Mouse (Mus musculus) spleen, postnatal 4 days (tissue): ENCODE results near the gene Prcc.

Experiments
- DNase-seq, 2 experiments: peaks; one replicate each; pipeline ENCODE4 v3.0.0; 2022; ENCODE audit warnings: low spot score in 2 of 2

Prcc gene

DNA sequence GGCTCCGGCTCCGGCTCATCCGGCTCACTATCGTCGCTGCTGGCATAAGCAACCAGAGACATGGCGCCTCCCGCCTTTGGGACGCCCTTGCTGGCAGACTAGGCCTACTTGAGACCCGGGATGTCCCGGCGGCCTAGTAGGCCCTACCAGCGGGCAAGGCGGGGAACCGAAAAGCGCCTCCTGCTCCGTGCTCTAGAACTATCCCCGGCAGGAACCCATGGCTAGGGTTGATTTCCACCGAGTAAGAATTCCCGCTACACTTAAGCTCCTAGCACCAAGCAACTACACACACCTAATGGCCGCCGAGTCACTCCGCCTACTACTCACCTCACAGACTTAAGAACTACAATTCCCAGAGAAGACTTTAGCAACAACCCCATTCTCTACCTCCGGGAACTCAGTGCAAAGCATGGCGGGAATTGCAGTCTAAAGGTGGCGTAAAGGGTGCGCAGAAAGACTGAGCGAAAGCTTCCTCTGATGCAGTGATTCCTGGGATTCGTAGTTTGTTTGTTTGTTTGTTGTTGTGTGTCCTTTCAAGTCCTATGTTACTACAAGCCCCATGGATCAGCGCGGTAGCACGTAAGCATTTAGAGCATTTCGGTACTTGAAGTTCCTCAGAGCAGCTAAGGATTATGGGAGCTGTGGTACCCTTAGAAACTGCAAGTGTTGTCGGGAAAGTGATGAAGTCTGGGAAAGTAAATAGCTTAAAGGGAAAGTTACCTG lies at the start of gene Prcc:
Prcc (minus strand) TSS at position 328 of the 723 bp plus-strand sequence.
- peak; percentile 87 to 88 for DNase-seq

DNA sequence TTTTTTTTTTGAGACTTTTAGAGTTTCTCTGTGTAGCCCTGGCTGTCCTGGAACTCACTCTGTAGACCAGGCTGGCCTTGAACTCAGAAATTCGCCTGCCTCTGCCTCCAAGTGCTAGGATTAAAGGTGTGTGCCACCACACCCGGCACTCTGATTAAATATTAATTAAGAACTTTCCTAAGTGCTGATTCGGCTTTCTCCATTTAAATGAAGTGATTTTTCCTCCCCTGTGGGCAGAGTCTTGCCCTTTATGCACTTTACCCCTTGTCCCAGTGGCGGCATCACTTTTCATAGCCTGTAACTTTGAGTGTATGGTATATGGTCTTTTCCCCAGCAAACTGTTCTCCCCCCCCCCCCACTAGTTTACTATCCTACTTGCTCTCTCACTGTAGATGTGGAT lies 49.8 kb upstream of the Prcc start:
- DNase-seq, result no peak

DNA sequence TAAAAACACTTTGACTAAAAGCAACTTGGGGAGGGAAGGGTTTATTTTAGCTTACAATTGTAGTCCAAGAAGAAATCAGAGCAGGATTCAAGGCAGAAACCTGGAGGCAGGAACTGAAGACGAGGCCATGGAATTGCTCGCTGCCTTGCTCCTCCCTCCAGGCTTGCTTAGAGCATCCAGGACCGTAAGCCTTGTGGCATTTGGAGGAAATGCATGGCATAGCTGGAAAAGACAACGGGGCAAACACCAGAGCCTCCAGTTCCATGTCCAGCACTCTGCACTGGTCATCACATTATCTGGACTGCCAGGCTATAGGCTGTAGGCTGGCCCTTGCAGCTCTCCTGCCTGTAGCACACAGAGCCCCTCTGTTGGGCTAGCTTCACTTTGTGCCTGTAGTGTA lies 49.1 kb upstream of the Prcc start:
- no peak for DNase-seq

DNA sequence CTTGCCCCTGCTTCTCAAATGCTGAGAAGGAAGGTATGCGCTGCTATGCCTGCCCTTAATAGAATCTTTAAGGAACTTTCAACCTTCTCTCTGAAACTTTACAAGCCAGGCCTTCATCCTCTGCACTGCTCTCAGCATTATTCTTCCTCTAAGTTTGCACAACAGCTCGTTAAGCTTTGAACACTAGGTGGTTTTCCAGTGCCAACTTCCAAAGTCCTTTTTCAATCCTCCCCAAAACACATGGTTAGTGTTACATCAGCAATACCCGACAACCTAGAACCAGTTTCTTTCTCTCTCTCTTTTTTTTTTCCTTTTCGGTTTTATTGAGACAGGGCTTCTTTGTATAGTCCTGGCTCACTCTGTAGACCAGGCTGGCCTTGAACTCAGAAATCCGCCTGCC lies 48.6 kb upstream of the Prcc start:
- DNase-seq, result no peak

DNA sequence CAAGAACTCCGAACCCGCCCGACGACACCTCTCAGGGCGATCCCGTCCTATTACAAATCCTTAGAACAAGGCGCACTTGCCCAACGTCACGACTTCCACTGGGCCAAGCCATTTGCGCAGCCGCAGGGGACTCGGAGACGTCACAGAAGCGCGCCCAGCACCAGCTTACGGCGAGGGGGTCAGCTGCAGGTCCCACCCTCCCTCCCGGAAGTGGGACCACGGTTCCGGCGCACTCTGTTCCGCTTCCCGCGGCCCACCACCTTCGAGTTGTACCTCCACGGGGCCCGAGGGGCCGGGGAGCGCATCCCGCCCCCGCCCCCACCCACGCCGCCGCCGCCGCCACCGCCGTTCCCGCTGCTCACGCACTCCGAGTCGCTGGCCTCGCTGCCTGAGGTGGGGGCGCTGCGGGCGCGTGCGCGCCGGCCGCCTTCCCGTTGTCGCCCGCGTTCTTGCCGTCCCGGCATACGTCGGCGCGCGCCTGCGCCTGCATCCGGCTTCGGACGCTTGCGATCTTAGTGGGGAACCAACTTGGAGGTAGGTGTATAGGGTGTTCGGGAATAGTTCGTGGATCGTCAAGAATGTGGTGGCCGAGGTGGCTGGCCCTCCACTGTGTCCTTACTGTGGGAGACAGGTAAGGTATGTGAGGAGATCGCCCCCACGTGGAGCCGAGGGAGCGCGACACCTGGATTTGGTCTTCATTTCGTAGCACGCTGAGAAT lies 44.8 kb upstream of the Prcc start, which contains the start of the genes Isg20l2 and Rrnad1:
Isg20l2 (plus strand) TSS at position 237 of the 718 bp plus-strand sequence.
Rrnad1 (minus strand) TSS at position 640 of the 718 bp plus-strand sequence.
- DNase-seq, result peak; percentile 91 to 95

DNA sequence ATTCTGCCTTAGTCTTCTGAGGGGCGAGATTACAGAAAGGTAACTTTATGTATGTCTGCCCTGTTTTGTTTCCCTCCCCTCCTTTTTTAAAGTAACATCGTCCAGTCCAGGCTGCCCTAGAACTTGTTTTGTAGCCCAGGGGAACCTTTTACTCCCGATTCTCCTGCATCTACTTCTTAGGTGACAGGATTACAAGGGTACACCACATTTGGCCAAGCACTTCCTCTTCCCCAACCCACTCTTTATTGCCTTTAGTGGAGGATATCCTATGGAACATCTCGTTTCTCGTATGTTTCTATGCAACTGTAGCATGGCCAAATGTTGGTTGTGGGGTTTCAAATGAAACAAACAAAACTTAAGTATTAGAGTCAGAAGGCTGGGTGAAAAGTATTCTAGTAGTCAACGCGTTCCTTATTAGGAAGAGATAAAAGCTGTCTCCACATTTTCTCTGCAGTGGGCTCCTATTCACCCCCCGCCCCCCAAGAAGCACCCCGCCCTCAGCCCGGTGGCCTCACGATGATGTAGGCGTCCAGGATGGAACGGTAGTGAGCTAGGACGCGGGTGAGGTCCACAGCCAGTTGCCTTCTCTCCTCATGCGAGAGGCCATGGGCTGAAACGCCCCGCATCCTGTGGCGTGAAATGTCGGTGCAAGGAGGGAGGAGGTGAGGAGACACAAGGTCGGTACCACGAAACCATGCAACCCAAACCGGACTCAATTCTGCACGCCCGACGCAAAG lies 44.1 kb upstream of the Prcc start:
- no peak for DNase-seq

DNA sequence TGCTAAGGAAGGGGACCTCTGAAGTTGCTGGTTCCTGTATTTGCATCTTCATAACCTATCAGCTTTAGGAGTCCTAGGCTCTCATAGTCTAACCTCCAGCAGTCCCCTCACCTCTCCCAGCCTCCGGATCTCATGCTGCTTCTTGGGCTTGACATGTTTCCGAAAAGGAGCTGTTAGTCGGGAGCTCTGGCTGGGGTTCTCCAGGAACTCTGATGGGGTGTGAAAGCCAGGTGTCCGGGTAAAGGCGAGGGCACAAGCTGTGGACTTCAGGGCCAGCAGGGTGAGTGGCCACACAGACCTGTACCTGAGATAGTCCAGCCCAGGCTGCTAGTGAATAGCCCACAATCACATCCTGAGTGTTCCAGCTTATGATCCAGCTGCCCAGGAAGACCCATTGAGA lies 42.0 kb upstream of the Prcc start:
- DNase-seq, result no peak

DNA sequence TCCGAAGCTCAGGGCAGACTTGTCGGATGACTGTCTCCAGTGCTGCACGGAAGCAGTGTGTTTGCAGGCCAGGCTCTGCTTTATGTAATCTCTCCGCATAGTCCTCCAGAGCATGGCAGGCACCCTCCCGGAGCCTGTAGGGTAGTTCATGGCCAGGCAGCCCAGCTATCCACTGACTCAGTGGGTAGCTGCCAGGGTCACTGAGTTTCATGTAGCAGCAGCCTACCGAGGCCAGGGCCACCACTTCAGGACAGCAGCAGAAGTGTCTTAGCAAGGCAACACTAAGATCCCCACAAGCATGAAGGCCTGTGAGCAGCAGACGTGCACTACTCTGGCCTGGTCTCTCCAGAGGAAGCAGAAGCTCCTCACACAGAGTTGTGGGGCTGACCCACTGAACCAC lies 39.6 kb upstream of the Prcc start:
- no peak for DNase-seq

DNA sequence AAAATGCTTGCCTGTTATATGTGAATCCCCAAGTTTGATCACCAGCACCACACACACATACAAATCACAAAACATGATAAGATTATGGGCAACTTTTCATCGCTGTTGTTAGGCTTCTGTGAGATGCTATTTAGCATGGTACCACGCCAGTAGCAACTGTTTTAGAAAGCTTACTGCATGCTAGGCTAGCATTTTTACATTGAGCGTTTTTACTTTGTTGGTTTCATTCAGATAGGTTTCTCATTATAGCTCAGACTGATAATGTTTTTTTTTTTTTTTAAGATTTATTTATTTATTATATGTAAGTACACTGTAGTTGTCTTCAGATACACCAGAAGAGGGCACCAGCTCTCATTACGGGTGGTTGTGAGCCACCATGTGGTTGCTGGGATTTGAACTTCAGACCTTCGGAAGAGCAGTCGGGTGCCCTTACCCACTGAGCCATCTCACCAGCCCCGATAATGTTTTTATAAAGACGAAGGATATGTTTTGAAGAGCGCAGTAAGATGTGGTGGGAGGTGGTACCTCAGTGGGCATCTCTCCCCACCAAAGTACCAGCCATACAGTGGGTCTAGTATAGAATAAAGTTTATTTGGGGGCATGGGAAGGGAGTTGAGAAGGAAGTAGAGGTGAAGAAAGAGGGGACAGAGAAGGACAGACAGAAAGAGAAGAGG lies 35.0 kb upstream of the Prcc start:
- DNase-seq, result no peak

DNA sequence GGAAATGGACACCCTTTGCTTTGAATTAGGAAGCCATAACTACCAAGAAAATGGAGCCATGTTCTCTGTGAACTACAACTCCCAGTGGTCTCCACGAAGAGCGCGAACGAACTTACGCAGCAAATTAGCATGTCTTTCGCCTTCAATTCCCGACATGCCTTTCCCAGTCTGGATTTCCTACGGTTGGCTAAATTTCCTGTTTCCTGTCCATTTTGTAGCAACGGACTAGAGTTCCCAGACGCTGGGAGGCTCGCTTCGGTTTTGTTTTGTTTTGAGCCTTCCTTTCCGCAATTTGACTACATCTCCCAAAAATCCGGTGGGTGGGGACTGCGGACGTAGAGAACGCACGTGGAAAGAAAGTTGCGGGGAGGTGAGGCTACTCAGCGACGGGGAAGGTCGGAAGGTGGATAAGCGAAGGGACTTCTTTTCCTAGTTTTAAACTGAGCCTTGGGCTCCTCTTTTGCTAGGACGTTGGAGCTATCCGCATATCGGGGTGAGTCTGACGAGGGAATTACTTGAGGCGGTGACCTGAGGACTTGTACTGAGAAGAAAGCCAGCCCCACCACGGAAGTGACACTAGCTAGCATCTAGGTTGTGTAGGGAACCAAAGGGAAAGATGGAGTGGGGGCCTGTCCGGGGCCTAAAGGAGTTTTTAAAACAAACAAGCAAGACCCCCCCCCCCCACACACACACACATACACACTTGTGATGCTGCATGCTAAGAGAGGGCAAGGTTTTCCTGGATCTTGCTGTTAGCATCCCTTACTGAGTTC lies 34.1 kb upstream of the Prcc start, which contains the start of gene Mrpl24:
Mrpl24 (plus strand) TSS at position 171 of the 773 bp plus-strand sequence.
- DNase-seq, result peak; percentile 67 to 72

DNA sequence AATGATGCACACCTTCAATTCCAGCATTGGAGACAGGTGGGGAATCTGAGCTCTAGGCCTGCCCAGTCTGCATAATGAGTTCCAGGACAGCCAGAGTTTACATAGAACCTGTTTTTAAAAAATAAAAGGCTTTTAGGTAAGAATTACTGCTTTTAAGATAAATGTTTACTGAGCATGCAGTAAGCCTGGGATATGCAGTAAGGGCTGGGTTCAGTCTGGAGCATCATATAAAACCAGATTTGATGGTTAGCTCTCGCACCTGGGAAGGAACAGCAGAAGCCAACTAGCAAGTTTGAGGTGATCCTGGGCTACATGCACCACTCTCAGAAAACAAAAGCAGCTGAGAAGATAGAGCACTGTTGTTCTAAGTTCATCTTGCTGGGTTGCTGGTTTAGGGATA lies 33.1 kb upstream of the Prcc start:
- no peak for DNase-seq

DNA sequence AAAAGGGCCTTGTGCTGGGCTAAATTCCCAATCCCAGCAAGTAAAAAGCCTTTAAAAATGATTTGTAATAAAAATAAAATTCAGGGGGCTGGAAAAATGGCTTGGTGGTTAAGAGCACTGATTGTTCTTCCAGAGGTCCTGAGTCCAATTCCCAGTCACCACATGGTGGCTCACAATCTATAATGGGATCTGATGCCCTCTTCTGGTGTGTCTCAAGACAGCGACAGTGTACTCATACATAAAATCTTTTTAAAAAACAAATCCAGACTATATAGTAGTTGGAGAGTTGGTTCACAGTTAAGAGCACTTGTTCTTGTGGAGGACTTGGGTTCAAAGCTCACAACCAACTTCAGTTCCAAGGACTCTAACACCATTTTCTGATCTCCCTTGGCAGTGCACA lies 31.6 kb upstream of the Prcc start:
- DNase-seq, result no peak

DNA sequence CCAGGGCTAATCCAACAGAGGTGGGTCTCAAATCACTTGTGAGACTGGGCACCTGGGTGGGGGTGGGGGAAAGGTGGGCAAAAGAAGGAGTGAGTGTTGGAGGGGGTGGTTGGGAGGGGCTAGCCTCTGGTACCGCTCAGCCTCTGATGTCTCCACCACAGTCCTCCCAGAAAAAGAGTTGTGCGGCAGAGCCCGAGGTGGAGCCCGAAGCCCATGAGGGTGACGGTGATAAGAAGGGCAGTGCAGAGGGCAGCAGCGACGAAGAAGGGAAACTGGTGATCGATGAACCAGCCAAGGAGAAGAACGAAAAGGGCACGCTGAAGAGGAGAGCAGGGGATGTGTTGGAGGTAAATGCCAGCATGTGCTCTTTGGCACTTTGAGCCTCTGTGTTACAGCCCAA lies 28.5 kb upstream of the Prcc start:
- DNase-seq, result no peak

DNA sequence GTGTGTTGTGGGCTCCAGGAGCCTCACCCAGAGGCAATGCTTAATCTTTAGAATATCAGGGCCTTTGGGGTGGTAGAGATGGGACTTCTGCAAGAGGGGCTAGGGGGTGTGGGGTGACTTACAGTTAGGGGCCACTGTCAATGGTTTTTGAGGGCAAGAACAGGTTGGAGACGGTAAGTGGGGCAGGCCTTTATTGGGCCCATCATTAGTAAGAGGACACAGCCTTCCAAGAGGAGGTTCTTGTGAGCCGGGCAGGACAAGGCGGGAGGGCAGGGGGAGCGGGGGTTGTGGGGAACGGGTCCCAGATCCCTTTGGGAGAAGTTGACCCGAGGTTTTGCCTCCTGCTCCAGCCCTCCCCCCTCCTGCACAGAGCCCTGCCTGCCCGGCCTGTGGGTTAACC lies 28.1 kb upstream of the Prcc start:
- no peak for DNase-seq

DNA sequence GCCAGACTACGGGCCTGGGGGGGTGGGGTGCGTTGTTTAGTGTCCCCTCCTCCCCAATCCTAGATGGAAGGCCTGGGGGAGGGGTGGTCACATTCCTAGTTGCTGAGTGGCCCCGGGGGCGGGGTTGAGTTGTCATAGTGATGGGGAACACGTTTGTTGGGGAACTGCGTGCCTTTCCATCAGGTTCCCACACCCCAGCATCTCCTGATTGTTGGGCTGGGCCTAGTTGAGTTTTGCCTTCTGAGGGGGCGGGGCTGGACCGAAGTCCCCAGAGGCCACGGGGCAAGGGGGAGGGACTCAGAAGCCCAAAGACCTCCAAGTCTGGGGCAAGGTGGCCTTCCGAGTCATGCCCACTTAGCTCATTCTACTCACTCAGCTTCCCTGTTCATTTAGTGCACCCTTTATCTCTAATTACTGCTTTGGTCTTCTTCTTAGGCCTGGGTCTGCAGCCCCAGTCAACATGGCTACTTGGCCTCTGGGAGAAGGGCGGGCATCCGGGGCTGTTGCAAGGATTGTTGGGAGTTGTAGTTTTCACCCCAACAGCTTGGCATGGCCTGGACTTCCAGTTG lies 25.2 kb upstream of the Prcc start:
- peak; percentile 50 to 75 for DNase-seq

DNA sequence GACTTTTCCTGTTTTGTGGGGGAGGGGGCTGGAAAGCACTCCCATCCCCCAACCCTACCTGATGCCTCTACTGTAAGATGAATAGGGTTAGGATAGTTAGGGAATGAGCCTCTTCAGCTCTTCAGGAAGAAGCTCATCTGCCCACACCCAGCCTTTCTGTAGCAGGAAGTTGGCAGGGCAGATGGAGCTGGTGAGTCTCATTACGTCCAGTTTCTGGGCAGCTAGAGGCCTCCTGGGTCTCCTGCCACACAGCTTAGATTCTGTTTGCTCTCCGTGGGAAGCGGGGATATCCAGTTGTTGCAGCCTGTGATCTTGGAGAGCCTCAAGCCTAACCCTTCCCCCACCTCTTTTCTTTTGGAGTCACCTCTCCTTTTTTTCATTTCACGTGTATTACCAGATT lies 24.5 kb upstream of the Prcc start:
- DNase-seq, result no peak

DNA sequence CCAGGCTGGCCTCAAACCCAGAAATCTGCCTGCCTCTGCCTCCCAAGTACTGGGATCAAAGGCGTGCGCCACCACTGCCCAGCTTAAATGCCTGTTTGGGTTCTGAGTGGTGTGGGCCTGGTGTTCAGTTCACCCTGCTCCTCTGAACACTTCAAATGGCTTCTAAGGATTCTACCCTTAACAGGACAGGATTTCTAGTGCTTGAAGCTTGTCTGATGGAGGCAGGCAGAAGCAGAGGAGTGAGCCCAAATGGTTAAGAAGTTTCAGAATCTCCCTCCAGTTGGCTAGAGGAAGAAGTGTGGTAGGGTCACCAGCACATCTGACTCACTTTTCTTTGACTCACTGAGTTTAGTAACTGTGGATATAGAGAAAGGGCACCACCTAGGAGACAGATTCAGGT lies 24.0 kb upstream of the Prcc start:
- no peak for DNase-seq

DNA sequence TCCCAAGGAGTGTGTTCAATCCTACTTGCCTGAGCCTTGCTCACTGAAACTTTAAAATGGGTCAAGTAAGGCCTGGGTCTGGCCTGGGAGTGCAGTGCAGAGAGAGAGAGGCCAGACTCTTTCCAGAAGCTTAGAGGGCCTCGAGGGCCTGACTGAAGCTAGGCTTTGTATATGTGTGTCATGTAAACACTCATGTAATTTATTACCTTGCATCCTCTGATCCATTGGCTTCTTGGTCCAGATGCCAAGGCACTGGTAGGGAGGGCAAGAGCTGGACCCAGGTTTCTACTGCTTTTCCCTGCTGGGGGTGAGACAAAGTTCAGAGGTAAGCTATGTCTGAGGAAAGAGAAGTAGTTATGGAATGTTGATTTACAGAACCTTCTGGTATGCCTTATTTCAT lies 22.5 kb upstream of the Prcc start:
- DNase-seq, result no peak

DNA sequence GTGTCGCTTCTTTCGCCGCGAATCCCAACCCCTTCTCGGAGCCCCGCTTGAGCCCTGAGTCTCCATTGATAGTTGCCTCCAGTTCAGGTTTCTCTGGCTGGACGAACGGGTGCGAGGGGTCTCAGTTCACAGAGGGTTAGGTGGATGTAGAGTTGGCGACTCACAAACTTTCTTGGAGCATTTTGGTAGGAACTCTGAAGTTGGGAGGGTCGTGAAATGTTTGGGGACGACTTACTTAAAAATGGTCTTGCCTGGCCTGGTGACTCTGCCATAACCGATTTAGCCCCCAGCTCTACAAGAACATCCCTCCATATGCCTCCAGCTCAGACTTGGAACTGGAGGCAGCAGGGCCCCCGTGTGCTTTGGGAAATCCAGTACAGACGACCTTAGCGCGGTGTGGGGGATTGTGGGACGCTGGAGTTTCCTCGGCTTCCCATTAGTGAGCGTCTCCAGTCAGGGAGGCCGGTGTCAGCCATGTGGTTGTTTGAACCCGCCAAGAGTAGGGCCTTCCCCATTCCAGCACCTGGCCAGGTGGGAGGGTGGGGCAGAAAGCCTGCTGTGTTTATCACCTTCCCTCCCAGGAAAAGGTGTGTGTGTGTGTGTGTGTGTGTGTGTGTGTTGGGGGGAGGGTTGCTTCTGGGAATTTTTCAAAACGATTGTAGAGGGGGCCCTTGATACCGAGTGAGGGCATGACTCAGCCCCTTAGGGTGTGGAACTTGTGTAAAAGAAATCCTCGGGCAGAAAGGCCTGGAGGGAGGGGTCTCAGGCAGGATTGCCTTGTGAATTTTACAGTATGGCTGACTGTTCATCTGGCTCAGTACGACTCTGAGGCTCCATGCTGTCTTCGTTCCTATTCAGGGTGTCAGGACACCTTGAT lies 21.8 kb upstream of the Prcc start:
- peak; percentile 36 to 76 for DNase-seq

DNA sequence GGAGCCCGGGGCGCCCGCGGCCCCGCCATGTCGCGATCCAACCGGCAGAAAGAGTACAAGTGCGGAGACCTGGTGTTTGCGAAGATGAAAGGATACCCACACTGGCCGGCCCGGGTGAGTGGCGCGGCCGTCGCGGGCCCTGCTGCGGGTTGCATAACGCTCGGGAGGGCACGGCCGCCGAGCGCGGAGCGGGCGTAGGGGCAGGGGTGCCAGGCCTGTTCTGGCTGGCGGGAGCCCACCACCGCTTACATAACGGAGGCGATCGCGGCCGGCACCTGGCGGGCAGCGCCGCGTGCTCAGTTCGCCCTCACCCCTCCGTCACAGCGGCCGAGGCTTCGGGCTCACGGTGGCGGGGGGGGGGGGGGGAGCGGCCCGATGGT lies 21.2 kb upstream of the Prcc start:
- DNase-seq, result peak; percentile 45 to 83
